Mouse (Mus musculus) 416B (cell line): ENCODE data around the gene Plekhg5.

Experiments used
- DNase-seq: peaks from one replicate; pipeline ENCODE4 v3.0.0; 2011; ENCODE audit warnings: low read depth

Gene Plekhg5

DNA sequence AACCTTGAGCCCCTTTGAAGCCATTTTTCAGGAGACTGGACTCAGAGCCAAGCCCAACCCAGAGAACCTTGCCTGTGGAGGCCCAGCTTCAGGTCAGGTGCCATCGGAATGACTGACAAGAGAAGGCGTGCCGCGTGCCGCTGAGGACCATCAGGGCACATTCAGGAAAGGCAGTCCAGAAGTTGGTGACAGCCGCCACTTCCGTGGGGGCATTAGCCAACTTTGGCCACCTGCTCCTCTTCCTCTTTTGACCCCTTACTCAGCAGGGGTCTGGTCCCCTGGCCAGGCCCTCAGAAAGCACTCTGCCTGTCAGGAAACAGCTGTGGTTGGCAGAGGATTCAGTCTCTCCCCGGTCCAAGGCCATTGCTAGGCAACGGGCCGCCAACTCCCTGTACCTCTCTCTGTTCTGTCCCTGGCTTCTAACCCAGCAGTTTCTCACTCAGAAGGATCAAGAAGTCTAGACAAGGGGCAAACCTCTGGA is at the start of gene Plekhg5:
Gene Plekhg5, plus strand, starts transcription at position 378 of the 481 bp plus-strand sequence.
- DNase-seq = peak; percentile 90

DNA sequence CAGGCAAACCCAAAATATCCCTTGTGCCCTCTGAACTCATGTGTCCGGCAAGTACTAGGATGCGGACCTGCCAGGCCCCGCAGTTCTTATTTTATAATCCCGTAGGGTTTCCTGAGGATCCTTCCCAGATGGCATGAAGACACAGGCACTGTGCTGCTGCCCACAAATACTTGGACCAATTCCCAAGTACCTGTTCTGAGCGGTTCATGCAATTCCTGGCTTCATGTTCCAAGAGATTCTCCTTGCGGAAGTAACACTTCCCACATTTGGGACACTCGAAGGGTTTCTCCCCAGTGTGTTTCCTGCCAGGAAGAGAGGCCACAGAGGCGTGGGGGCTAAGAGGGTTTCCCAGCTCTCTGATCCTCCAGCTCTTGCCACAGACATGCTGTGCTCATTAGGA is 49.8 kb upstream of the Plekhg5 start:
- DNase-seq = no peak

DNA sequence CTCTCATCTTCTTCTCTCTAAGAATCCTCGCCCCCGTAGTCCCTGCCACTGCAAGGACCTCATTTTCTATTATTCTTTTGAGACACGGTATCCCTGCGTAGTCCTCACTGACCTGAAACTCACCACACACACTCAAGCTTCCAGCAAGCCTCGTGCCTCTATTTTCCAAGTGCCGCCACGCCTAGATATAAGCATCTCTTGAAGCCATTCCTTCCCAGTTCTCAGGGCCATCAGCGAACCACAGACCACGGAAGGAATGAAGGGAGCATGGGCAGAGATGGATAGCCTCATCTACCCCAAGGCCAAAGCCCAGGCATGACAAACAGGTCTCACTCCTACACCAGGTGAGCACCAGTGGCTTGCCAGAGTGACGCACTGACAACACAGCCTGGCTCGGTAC is 47.8 kb upstream of the Plekhg5 start:
- no peak for DNase-seq

DNA sequence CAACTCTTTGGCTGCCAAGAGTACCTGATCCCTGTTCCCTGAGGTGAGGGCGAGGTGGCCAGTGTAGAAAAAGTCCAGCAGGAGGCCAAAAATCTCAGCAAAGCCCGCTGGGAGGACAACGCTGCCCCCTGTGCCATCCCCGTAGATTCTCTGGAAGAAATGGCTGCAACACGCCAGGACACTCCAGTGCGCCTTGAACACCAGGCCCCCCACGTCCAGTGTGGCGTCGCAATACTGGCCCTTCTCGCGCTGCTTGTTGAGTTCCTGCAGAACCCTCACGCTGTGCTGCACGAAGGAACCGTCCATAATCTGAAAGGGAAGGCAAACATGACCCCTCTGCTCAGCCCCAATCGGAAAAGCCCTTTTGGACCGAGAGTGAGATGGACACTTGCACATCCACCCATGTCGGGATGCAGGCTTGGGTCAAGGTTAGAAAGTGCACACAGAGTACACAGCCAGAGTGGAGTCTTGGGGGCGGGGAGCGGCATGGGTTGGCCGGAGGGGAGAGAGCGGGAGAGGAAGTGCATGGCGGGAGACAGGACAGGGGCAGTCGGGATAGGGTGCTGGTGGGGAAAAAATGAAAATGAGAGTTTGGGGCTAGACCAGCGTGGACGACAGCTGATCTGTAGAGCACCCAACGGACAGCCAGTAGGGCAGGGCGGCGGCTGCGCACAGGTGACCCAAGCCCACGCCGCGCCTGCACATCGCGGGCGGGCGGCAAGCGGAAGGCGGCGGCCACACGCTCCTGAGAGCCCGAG is 45.4 kb upstream of the Plekhg5 start:
- no peak for DNase-seq

DNA sequence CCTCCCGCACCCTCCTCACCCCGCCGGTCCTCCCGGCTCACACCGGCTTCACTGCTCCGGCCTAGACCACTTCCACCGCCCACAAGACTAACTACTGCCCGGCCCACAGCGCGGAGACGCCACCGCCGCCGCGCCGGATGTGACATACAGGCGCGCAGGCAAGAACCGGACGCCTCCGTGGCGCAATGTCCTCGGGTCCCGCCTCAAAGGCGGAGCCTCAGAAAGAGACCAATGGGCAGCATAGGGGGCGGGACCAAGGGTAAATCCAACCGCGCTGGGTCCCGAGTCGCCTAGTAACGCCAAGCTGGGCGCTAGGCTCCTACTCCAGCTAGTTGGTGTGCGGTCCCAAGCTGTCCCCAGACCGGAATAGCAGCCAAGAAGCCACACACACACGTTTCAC is 44.8 kb upstream of the Plekhg5 start, which contains the start of gene Zbtb48:
Gene Zbtb48, minus strand, starts transcription at position 148 of the 400 bp plus-strand sequence.
- DNase-seq = peak; percentile 96

DNA sequence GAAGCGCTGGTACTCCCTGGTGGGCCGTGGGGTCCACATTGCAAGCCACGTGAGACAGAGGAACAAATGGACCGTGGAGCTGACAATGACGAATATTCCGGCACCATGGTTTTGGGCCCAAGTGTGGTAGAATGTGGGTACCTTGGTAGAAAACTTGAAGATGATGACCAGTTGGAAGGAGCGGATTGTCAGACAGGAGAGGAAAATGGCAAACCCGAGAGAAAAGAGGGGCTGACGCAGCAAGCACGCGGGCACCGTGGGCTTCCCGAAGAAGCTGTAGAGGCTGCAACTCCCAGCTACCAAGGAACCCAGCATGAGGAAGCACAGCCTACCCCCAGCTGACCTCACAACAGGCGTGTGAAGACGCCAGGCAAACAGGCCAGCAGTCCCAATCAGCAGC is 43.8 kb upstream of the Plekhg5 start:
- no peak for DNase-seq

DNA sequence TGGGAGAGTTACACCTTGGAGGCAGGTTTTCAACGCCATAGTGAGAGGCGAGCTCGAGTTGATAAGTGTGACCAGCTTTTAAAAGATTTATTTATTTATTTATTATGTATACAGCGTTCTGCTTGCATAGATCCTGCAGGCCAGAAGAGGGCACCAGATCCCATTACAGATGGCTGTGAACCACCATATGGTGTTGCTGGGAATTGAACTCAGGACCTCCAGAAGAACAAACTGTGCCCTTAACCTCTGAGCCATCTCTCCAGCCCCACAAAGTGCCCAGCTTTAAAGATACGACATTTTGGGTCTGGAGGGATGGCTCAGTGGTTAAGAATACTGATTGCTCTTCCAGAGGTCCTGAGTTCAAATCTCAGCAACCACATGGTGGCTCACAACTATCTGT is 43.2 kb upstream of the Plekhg5 start:
- peak; percentile 41 for DNase-seq

DNA sequence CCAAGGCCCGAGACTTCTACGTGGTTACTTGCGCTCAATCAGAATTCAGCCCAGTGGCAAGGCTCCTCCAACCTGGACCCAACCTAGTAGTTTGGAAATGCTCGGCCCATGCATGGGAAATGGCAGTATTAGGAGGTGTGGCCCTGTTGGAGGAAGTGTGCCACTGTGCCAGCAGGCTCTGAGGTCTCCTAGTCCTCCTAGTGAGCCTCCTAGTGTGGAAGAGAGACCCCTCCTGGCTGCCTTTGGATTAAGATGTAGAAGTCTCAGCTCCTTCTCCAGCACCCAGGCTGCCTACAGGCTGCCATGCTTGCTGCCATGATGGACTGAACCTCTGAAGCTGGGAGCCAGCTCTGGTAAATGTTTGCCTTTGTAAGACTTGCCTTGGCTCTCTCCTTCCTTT is 42.3 kb upstream of the Plekhg5 start:
- DNase-seq = peak; percentile 64

DNA sequence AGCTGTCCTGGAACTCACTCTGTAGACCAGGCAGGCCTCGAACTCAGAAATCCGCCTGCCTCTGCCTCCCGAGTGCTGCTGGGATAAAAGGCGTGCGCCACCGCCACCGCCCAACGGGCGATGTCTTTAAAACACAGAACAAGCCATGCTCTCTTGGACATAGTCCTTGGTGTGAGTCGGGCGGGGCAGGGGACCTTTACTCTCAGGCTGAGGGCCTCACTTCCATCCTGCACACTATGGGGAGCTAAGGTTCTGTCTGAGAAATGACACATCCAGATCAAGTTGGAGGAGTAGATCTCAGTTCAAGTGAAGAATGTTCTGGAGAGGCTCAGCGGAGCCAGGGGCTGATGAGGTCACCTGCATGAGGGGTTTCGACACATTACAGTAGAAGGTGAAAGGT is 39.4 kb upstream of the Plekhg5 start:
- no peak for DNase-seq

DNA sequence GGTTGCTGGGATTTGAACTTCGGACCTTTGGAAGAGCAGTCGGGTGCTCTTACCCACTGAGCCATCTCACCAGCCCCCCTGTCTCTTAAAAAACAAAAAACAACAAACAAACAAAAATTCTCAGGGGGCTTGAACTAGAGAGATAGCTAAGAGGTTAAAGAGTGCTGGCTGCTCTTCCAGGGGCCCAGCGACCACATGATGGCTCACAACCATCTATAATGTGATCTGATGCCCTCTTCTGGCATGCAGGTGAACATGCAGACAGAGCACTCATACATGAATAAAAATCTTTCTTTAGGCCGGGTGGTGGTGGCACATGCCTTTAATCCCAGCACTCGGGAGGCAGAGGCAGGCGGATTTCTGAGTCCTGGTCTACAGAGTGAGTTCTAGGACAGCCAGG is 35.8 kb upstream of the Plekhg5 start:
- DNase-seq = peak; percentile 46

DNA sequence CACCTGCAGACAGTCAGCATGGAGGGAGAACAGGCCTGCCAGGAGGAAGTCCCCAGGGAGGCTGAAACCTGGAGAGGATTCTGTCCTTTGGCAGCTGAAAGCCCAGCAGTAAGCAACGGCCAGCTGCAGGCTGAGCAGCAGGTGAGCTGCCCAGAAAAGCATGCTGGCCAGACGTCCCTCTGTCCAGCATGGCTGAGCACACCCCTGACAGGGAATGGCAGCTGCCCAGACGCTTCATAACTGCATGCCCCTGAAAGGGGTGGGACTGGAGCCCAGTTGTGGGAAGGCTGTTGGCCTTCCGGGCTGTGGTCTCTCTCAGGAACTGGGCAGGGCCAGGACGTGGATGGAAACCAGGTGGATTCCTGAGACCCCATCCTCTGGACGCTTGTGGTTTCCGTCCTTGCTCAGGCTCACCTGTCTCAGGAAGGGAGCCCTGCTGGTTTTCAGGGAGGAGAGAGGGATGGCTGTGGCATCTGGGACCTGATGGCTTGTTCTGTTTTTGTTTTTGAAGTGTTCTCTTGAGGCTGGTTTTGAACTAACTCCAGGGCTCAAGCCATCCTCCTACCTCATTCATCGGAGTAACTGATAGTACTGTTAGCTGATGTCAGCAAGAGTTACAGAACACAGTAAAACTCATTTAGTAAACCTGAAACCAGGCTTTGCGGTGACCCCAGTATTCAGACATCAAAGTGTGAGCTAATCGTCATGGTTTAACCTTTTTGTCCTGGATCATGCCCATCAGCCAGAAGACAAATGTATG is 33.9 kb upstream of the Plekhg5 start, which contains the start of gene Tas1r1:
Gene Tas1r1, minus strand, starts transcription at position 344 of the 760 bp plus-strand sequence.
- DNase-seq = peak; percentile 75

DNA sequence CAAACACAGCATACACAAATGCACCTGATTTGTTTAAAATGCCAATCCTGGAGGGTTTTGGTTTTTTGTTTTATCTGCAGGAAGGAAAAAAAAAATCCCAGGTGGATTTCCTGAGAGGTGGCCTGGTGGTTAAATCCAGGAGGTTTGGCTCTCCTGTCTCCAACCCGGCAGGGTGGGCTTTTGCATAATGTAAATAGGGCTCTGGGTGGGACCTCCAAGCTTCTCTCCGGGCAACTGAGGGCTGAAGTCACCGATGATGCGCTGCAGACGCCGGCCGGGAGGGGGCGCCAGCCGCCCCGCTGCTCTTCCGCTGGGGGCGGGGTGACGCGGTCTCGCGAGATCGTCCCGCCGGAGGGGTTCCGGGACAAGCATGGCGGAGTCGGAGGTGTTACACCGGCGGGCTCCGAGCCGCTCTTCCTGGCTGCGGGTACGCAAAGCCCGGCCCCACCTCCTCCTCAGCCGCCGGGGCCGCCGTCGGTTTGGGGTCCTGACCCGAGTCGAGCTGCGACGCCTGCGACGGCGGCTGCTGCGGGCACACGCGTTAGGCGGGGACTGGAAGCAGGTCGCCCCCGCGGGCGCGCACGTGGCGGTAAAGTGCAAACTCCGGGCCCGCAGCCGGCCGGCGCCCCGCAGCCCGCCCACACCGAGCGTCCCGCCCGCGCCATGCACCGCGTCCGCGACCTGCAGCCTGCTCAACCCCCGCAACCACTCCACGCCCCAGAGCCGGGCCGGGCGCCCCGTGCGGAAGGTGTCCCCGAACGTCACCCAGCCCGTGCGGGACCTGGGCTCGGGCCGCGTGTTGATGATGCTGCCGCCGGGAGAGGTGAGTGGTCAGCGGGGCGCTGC is 33.1 kb upstream of the Plekhg5 start, which contains the start of gene Nol9:
Gene Nol9, plus strand, starts transcription at position 337 of the 846 bp plus-strand sequence.
- DNase-seq = peak; percentile 90

DNA sequence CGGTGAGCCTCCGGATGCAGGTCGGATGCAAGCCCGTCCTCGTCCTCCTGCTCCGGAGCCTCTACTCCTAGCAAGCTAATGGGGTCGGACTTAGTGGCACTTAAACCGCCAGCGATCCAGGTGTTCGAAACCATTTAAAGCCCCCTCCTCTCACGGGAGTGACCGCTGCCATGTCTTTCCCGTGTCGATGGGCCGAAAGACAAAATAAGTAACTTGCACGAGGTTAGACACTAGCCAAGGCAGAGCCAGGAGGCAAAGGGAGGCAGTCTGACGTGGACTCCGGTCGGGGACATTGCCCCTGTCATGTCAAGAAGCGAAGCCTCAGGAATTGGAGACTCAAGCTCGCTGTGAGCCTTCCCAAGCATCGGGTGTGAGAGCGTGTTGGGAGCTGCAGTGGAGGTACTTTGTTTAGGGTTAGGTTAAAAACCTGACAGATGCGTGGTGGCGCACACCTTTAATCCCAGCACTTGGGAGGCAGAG is 32.4 kb upstream of the Plekhg5 start:
- peak; percentile 15 for DNase-seq

DNA sequence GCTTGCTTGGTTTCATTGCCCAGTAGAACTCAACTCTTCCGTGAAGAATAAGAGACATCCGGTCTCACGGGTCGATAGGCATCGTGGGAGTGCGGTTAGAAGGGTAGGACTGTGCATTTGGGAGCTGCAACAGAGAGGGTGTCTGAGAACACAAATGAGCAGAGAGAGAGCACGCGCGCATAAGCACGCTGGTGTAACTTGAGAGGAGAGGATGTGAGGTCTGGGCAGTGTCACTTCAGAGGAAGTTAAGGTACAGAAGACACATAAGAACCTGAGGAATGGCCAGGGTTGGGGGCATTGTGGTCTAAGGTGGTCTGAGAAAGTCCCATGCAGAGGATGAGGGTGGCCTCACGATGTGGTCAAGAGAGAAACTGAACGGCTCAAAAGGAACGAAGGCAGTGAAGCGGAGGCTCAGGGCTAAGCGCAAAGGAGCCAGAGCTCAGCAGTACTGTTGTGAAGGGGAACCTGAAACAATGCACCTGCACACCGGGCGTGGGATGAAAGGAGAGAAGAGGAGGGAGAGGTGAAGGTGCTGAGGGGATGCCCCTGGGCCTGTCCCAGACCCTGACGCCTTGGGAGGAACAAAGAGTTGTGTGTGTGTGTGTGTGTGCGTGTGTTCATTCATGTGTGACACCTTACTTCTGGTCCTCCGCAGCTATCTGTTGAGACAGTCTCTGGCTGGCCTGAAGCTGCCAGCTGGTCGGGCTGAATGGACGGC is 30.2 kb upstream of the Plekhg5 start:
- no peak for DNase-seq

DNA sequence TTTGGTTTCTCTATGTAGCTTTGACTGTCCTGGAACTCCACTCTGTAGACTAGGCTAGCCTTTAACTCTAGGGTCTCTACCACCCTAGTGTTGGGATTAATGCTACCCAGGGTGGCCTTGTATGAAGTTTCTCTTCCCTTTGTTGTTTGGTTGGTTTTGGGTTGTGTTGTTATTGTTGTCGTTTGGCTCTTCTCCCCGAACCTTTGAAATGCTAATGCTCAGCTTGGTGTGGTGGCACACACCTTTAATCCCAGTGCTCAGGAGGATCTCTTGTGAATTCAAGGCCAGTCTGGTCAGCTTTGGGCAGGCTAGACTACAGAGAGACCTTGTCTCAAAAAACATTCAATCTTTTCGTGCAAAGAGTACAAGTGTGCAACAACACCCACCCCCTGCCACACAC is 29.1 kb upstream of the Plekhg5 start:
- no peak for DNase-seq

DNA sequence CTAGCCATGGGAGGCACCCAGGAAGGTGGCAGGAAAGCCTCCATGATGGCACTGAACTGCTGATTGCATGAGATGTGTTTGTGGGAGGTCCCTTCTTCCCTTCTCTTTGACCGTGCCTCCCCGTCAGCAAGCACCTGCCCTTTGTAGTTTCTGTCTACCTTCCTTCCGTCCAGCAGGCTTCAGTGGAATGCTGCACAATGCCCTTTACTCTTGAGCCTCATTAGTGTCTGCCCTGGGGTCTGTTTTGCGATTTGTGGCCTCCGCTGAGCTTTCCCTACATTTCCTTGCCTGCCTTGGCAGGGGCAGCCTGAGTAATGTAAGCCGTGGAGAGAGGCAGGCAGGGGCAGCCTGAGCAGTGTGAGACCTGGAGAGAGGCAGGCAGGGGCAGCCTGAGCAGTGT is 27.7 kb upstream of the Plekhg5 start:
- DNase-seq = no peak

DNA sequence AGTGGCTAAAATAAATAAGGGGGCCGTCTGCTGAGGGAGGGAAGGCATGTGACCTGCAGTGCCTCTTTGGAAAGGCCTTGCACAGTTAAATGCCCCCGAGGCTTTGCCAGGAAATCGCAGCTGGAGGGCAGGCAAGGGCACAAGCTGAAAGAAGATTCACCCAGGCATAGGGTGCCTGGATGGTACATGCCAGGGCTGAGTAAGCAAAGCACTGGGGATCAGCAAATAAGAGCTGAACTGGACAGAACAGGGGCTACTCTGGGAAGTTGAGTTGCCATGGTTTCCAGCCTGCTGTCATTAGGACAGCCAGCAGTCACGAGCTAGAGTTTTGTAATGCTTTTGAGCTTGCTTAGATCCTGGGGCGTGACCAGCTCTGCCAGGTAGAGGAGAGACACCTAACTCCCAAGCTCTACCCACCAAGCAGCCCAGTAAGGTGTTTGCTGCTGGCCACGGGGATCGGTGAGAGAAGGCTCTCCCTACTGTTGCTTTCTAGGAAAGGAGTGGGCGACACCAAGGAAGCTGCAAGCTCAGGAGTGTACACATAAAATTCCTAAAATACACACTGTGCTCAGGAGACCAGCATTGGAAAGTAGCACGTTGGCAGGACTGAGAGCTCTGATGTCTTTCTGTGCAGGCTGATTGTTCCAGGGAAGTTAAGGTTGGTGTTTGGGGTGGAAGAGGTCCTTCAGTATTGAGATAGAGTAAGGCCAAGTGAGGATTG is 9.7 kb upstream of the Plekhg5 start:
- no peak for DNase-seq

DNA sequence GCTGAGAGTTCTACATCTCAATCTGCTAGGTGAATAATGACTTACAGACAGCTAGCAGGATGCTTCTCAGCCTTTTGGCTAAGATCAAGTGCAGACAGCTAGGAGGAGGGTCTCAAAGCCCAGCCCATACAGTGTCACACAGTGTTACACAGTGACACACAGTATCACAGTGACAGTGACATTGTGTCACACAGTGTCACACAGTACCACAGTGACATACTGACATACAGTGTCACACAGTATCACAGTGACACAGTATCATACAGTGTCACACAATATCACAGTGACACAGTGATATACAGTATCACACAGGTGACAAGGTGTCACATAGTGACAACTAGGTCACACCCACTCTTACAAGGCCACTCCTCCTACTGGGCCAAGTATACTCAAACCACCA is 5.0 kb upstream of the Plekhg5 start:
- no peak for DNase-seq

DNA sequence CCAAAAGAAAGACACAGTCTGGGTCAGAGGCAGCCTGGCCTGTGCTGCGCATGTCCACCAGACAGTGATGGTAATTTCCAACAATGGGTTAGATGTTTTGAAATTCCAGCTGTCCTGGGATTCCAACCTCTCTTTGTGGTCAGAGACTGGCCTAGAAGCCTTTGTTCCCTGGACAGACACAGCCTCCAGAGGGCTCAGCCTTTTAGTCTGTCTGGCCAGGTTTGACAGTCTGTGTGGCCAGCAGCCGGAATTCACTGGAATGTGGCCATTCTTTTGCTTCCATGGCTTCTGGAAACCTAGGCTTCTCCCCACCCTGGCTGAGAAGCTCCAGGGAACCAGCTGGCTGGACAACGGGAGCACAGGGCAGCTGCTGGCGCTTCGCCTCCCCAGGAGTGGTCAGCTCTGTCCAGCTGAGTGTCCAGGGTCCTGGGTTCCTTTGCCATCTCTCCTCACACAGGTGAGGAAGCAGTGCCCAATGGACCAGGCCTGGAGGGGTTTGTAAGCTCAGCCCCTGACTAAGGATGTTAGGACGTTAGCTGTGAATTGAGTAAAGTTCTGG is 4.1 kb upstream of the Plekhg5 start:
- DNase-seq = no peak

DNA sequence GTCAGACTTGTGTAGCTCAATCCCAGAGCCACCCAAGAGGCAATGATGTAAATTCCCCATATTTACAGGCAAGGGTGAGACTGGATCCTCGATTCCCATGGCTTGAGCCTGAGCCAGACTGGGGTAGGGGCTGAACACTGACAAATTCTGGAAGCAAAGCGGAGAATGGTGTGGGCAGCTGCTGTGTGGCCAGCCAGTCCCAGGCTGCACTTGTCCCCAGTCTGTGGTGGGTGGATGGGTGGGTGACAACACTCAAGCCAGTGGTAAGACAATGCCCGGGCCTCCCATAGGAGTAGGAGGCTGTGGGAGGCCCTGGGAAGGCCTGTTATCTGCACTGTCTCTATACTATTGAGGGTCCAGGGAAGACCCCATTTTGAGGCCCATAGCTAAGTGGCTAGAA is 3.1 kb upstream of the Plekhg5 start:
- no peak for DNase-seq
